Mouse (Mus musculus): ENCODE results near the gene Zbtb34. TPM values are rescaled to one million over a fixed set of nuclear protein-coding genes. Genes with fewer than 3 reads are reported as not detected.
A peak's percentile ranks its signal among the peaks of the same experiment; 100 is the strongest.

Gene Zbtb34
- polyA plus RNA-seq, 1 experiment from 2014 or later, result 4.8 TPM

DNA sequence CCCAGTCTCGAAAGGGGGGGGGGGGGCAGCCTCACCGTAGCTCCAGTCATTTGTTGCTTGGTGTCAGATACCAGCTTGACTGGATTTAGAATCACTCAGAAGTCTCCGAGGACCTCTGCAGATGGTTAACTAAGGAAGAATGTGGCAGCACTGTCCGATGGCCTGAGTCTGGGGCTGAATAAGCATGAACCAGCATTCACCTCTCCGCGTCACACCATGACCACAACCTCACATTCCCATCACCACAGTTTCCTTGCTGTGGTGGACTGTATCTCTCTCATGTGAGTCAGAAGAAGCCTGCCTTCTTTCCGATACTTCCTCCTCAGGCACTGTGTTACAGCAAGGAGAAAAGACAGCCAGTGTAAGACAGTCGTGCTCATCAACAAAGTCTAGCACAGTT lies 71.9 kb downstream of the Zbtb34 start:
- in situ Hi-C loops (cut with MboI; ENCODE audit: low pct_unique_long_range_greater_than_20kb), result no loop called here
- CTCF ChIA-PET, result interaction anchor here (1.3 to 4.4 kb wide), 4 partner anchors 11 to 204 kb away, joined by 3 to 35 read pairs (median 4); no protein-coding TSS in a partner anchor
- ATAC-seq (peak; percentile 52), DNase-seq (ENCODE audit: low read depth, low spot score) (no peak)
- no peaks in the 10 kb centered on the region for H3K27me3 ChIP-seq
- no peak for TF ChIP-seq CTCF (IDR thresholded peaks at IDR 0.05)
- POLR2A ChIA-PET, result interaction anchor here (0.8 kb wide), 1 partner anchor 71 kb away, joined by 4 read pairs; no protein-coding TSS in a partner anchor

DNA sequence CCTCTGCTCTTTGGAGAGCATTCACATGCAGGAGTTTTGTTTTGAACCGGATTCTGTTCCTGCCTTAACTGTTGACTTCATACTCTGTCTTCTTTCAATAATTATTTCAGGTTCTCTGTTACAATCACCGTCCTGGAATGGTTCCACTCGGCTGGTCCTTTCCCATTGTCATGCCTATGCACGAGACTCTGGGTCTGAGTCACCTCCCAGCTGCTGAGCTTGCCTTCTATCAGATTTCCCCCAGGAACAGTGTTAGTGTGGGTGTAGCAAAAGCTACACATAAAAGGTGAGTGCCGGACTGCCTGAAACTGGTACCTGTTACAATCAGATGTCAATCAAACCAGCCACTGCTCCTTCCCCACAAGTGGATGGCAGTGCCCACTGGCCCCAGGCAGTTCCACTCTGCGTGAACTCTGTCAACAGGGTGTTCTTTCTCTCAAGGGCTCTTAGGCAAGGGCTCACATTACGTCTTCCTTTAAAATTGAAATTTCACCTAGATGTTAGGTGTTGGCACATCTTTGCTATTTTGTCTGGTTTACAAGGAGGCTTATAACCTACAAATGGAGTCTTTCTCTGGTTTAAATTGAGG lies 73.8 kb downstream of the Zbtb34 start:
- no peak for DNase-seq (ENCODE audit: low read depth, low spot score)
- no peaks in the 10 kb centered on the region for H3K27me3 ChIP-seq
- POLR2A ChIA-PET, result interaction anchor here (1.2 kb wide), 1 partner anchor 13 kb away, joined by 3 read pairs; no protein-coding TSS in a partner anchor
- CTCF ChIA-PET, result no interaction called here
- in situ Hi-C loops (cut with MboI; ENCODE audit: low pct_unique_long_range_greater_than_20kb), result no loop called here
- ATAC-seq, result peak; percentile 37
- no peak for TF ChIP-seq CTCF (IDR thresholded peaks at IDR 0.05)

Other genes starting within 250 kb of the Zbtb34 start
- gene Angptl2, start 215.3 kb downstream of the Zbtb34 start, polyA plus RNA-seq (2021), result 16.2 TPM
- 13.7 TPM for gene Ralgps1, start 59.8 kb downstream of the Zbtb34 start, polyA plus RNA-seq (2021)
- 26.9 TPM for gene Zbtb43, start 37.2 kb upstream of the Zbtb34 start, polyA plus RNA-seq (2021)
- gene Lmx1b, start 209.2 kb upstream of the Zbtb34 start, polyA plus RNA-seq (2021), result 9.3 TPM